Comparison of ENCODE assay signal across 24 mouse cellular contexts in the genomic region with DNA sequence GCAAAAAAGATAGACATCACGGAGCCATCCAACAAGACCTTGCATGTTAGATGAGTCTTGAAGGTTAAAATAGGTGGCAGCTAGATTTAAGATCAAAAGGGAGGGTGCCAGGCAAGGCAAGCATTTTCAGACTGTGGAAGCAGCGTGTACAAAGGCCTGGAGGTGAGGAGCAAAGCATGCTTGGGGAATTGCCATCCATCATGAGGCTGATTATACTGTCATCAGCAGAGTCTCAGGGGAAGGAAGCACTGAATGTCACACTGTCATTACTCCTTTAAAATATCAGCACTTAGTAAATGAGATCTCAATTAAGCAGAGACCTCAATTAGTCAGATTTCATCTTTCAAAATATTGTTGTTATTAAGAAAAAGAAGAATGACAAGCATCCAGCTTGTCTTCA.
"Had no signal": no experiment of that assay in that cellular context is flagged by ENCODE, and none has a peak within 500 bp of the region (broad histone marks: within the 10 kb centered on the region; RNA-seq: fewer than 3 reads in every experiment).

No protein-coding gene starts in this region.

- H3K4me3 ChIP-seq: heart, adult 2 months; heart, embryonic 13.5 days; heart, embryonic 15.5 days; layer of hippocampus, adult 2 months; left cerebral cortex, adult 2 months; limb, embryonic 10.5 days; limb, embryonic 12.5 days; liver, embryonic 13.5 days had no signal

- H3K9ac ChIP-seq: forebrain, postnatal 0 days; heart, embryonic 13.5 days; heart, embryonic 15.5 days; limb, embryonic 12.5 days; liver, embryonic 13.5 days had no signal

- ATAC-seq: forebrain, postnatal 0 days; hindbrain, postnatal 0 days; intestine, embryonic 16.5 days had no signal

- H3K36me3 ChIP-seq: heart, embryonic 13.5 days; heart, embryonic 15.5 days; limb, embryonic 10.5 days; limb, embryonic 12.5 days; liver, embryonic 13.5 days had no signal

- H3K27ac ChIP-seq: heart, adult 2 months; heart, embryonic 13.5 days; heart, embryonic 15.5 days; hindbrain, postnatal 0 days; layer of hippocampus, adult 2 months; left cerebral cortex, adult 2 months; limb, embryonic 10.5 days; limb, embryonic 12.5 days; liver, embryonic 13.5 days had no signal

- H3K9me3 ChIP-seq: heart, embryonic 13.5 days; heart, embryonic 15.5 days; limb, embryonic 10.5 days; limb, embryonic 12.5 days; liver, embryonic 13.5 days had no signal

- DNase-seq: forebrain, postnatal 0 days; gastrocnemius, postnatal 14 days; gastrocnemius, postnatal 36 days; heart, adult 11 months; heart, adult 2 months; heart, postnatal 14 days; heart, postnatal 36 days; kidney, adult 18-20 months; kidney, adult 8-10 months; kidney, postnatal 10 days; kidney, postnatal 25 days; kidney, postnatal 4 days; liver; liver, embryonic 13.5 days had no signal

- H3K4me2 ChIP-seq: heart, embryonic 11.5 days; heart, embryonic 13.5 days; heart, embryonic 15.5 days; limb, embryonic 12.5 days; liver, embryonic 11.5 days; liver, embryonic 13.5 days had no signal

- H3K27me3 ChIP-seq: heart, embryonic 13.5 days; heart, embryonic 15.5 days; limb, embryonic 12.5 days; liver, embryonic 13.5 days had no signal

- H3K4me1 ChIP-seq: heart, embryonic 13.5 days; heart, embryonic 15.5 days; limb, embryonic 10.5 days; limb, embryonic 12.5 days; liver, embryonic 13.5 days had no signal
